Mouse (Mus musculus): Measurements from ENCODE around the gene Fam47c.

The Fam47c gene

DNA sequence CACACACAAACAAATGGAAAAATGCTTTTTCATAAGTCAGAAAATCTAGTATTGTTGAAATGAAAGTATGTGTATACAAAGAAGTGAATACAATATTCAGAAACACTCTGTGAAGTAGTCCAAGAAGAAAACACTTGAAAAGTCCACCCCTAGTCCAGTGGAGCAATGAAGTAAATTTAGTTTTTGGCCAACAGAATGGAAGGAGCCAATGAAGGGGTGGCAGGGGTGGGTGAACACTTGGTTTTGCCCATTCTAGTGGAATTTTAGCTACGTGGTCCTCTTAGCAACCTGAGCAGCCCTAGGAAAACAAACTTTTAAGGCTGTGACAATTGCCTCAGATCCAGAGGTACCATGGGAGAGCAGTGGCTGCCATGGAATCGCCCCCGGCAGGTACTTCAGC, at the start of gene Fam47c:
Gene Fam47c (plus strand): TSS at position 301 of the 400 bp plus-strand sequence.
- DNase-seq (ENCODE audit: low read depth, low spot score): no peak

DNA sequence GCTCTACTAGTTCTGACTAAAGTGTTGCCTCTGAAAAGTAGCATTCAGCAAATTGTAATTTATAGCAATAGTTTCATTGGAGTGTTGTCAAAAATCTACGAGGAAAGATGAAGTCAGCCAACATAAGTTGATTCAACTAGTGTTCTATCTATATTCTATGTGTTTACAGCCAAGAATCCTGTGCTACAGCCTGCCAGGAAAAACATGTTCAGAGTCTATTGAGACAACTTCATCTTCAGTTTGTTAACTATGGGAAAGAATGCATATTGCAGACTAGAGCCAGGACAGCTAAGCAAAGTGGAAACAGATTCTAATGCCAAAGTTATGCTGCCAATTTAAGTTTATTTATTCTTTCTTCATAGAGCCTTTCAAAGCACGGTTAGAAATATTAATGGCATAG, 31.8 kb downstream of the Fam47c start:
- DNase-seq (ENCODE audit: low read depth, low spot score): no peak

DNA sequence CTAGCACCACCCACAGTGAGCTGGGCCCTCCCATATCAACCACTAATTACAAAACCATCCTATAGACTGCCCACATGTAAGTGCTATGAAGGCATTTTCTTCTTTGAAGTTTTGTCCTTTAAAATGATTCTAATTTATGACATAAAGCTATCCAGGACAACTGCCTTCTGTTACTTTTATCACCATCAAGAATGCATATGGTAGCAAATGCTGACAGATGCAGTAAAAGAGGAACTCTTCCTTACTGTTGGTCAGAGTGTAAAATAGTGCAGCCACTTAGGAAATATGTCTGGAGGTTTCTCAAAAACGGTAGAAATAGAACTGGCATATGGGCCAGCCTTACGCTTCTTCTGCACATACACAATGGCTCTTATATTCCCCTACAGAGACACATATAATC, 39.5 kb downstream of the Fam47c start:
- DNase-seq (ENCODE audit: low read depth, low spot score): no peak
